Mouse (Mus musculus) cerebellum, adult (tissue): ENCODE measurements around the gene Scpep1.
"Not testable (repeated sequence)": the region's sequence is repeated elsewhere in the genome, so short reads cannot be mapped to it uniquely, and the experiment has no call there.

Source experiments
- ATAC-seq: cut with Nextera tagmentation; 2 replicates; pipeline ENCODE4 v1.9.2; 2017; ENCODE audit warnings: mild to moderate bottlenecking, moderate library complexity, mixed read lengths; ENCODE audit not compliant: insufficient number of reproducible peaks, low FRiP score, low TSS enrichment

The Scpep1 gene

GRCm38 (mm10) chr11:88931692-88932530, 23.4 kb downstream of the Scpep1 start:
- no peak for ATAC-seq

GRCm38 (mm10) chr11:88926566-88926965, 28.7 kb downstream of the Scpep1 start:
- no peak for ATAC-seq

- ATAC-seq, result no peak
Measured at GRCm38 (mm10) chr11:88909388-88910036, 45.8 kb downstream of the Scpep1 start.

GRCm38 (mm10) chr11:88908557-88909211, 46.6 kb downstream of the Scpep1 start:
- no peak for ATAC-seq

- ATAC-seq, result no peak
Measured at GRCm38 (mm10) chr11:88907886-88908285, 47.4 kb downstream of the Scpep1 start.

GRCm38 (mm10) chr11:88905621-88906020, 49.6 kb downstream of the Scpep1 start:
- ATAC-seq, result no peak

GRCm38 (mm10) chr11:88904080-88904479, 51.2 kb downstream of the Scpep1 start:
- ATAC-seq, result no peak

GRCm38 (mm10) chr11:88902762-88903161, 52.5 kb downstream of the Scpep1 start:
- no peak for ATAC-seq

GRCm38 (mm10) chr11:88901341-88901802, 53.9 kb downstream of the Scpep1 start:
- no peak for ATAC-seq

- ATAC-seq, result no peak
Measured at GRCm38 (mm10) chr11:88899561-88899960, 55.7 kb downstream of the Scpep1 start.

- ATAC-seq, result no peak
Measured at GRCm38 (mm10) chr11:88898380-88898763, 56.9 kb downstream of the Scpep1 start.

- no peak for ATAC-seq
Measured at GRCm38 (mm10) chr11:88897624-88898379, 57.5 kb downstream of the Scpep1 start.

GRCm38 (mm10) chr11:88895800-88896232, 59.4 kb downstream of the Scpep1 start:
- not testable (repeated sequence) for ATAC-seq

- ATAC-seq, result not testable (repeated sequence)
Measured at GRCm38 (mm10) chr11:88895235-88895634, 60.0 kb downstream of the Scpep1 start.

- not testable (repeated sequence) for ATAC-seq
Measured at GRCm38 (mm10) chr11:88894279-88894678, 61.0 kb downstream of the Scpep1 start.

GRCm38 (mm10) chr11:88893501-88893900, 61.8 kb downstream of the Scpep1 start:
- not testable (repeated sequence) for ATAC-seq

- not testable (repeated sequence) for ATAC-seq
Measured at GRCm38 (mm10) chr11:88892789-88893188, 62.5 kb downstream of the Scpep1 start.

- ATAC-seq, result not testable (repeated sequence)
Measured at GRCm38 (mm10) chr11:88891921-88892561, 63.2 kb downstream of the Scpep1 start.

- not testable (repeated sequence) for ATAC-seq
Measured at GRCm38 (mm10) chr11:88891446-88891845, 63.8 kb downstream of the Scpep1 start.

GRCm38 (mm10) chr11:88890904-88891303, 64.4 kb downstream of the Scpep1 start:
- not testable (repeated sequence) for ATAC-seq
